Mouse (Mus musculus) limb, embryonic 11.5 days (tissue): ENCODE results near the gene Cubn. TPM values are rescaled to one million over a fixed set of nuclear protein-coding genes. Genes with fewer than 3 reads are reported as not detected.

Experiments
- ATAC-seq: fragments of 200-750 bp; cut with Nextera tagmentation; 2 replicates; pipeline ENCODE4 v1.8.0; 2017; ENCODE audit warnings: low read depth; ENCODE audit not compliant: insufficient number of reproducible peaks, low FRiP score, low TSS enrichment
- DNase-seq: peaks from one replicate; pipeline ENCODE4 v3.0.0-alpha.2; 2015; ENCODE audit warnings: low spot score
- H3K27ac ChIP-seq: fragments of 300-500 bp; sonication (generic); replicated peaks from 2 replicates; pipeline ENCODE4 v1.5.1; 2014; ENCODE audit warnings: low read depth, mild to moderate bottlenecking, low read length
- H3K27me3 ChIP-seq: fragments of 300-500 bp; sonication (generic); 2 replicates; pipeline ENCODE4 v1.6.1; 2014; ENCODE audit warnings: mild to moderate bottlenecking, low read length, mixed read lengths; ENCODE audit not compliant: control insufficient read depth, insufficient read depth
- H3K36me3 ChIP-seq: fragments of 300-500 bp; sonication (generic); 2 replicates; pipeline ENCODE4 v1.6.1; 2014; ENCODE audit warnings: mild to moderate bottlenecking, low read length, moderate library complexity, mixed read lengths; ENCODE audit not compliant: control insufficient read depth, insufficient read depth
- H3K4me1 ChIP-seq: fragments of 300-500 bp; sonication (generic); 2 replicates; pipeline ENCODE4 v1.6.1; 2014; ENCODE audit warnings: low read length, mixed read lengths; ENCODE audit not compliant: control insufficient read depth, insufficient read depth
- H3K4me2 ChIP-seq: fragments of 300-500 bp; sonication (generic); 2 replicates; pipeline ENCODE4 v1.6.1; 2014; ENCODE audit warnings: low read depth, mild to moderate bottlenecking, moderate library complexity; ENCODE audit not compliant: severe bottlenecking
- H3K4me3 ChIP-seq: fragments of 300-500 bp; sonication (generic); 2 replicates; pipeline ENCODE4 v1.5.1; 2014; ENCODE audit warnings: low read depth, low read length
- H3K9ac ChIP-seq: fragments of 300-500 bp; sonication (generic); 2 replicates; pipeline ENCODE4 v1.6.1; 2014; ENCODE audit warnings: mild to moderate bottlenecking, low read length
- H3K9me3 ChIP-seq: fragments of 300-500 bp; sonication (generic); 2 replicates; pipeline ENCODE4 v1.6.1; 2016; ENCODE audit warnings: low read length; ENCODE audit not compliant: control insufficient read depth
- WGBS: fragments of 180-500 bp; shearing (Covaris S2); extraction: QIAGEN DNeasy Blood & Tissue Kit; methylation state at CpG from one replicate; pipeline ENCODE4 v1.1.7; 2014; 5-methylcytosine and 5-hydroxymethylcytosine counted together
- polyA plus RNA-seq: library from polyadenylated mRNA; unstranded; fragments of >200 nt; fragmentation: Nextera tagmentation; extraction: Ambion mirVana; gene quantifications from 2 replicates; pipeline ENCODE4 v1.2.1, GENCODE M21; 2014

Cubn gene
- polyA plus RNA-seq, 1 experiment from 2014 or later: 0.03 TPM

DNA sequence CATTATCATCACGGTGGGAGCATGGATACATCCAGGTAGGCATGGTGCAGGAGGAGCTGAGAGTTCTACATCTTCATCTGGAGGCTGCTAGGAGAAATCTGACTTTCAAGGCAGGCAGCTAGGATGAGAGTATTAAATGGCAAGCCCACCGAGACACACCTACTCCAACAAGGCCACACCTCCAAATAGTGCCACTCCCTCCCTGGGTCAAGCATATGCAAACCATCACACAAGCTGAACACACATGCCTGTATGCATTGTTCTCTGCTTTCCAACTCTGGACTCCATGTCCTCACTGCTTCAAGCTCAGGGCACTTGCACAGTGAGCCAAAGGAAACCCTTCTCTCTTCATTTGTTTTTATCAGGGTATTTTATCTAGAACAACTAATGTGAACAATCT is 233.0 kb downstream of the Cubn start:
- 82% methylated on average over 2 of the region's 2 CpGs for WGBS
- no peak overlapping the region for H3K9ac ChIP-seq
- H3K4me2 ChIP-seq: no peak overlapping the region
- no peaks in the 10 kb centered on the region for H3K9me3 ChIP-seq
- DNase-seq (no peak), ATAC-seq (no peak)
- H3K27me3 ChIP-seq: no peaks in the 10 kb centered on the region
- H3K36me3 ChIP-seq: peaks cover 3% of the 10 kb centered on the region; the same call in 1 of the 2 replicates
- no peak overlapping the region for H3K27ac ChIP-seq
- no peak overlapping the region for H3K4me3 ChIP-seq
- no peaks in the 10 kb centered on the region for H3K4me1 ChIP-seq

DNA sequence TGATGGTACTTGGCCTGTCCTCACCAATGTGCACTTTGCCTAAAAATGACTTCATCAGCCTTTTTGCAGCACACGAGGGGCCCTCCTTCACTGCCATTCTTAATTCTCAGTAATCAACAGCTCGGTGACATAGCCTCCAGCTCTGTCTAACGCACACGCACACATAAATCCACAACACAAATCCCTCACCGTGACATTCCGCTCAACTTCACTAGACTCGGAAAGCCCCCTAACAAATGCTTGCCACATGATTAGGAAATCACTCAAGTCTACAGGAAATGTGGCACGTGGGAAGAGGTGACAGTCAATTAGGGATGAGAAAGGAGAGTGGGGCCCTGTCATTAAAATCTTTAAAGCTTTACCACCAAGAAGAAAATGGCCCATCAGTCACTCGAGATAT is 250.9 kb downstream of the Cubn start:
- DNase-seq (no peak), ATAC-seq (no peak)
- H3K36me3 ChIP-seq: no peaks in the 10 kb centered on the region
- no peak overlapping the region for H3K4me2 ChIP-seq
- H3K27ac ChIP-seq: no peak overlapping the region
- no peak overlapping the region for H3K4me3 ChIP-seq
- no peaks in the 10 kb centered on the region for H3K4me1 ChIP-seq
- no peaks in the 10 kb centered on the region for H3K27me3 ChIP-seq
- WGBS: 40% methylated on average over 9 of the region's 9 CpGs
- no peaks in the 10 kb centered on the region for H3K9me3 ChIP-seq
- no peak overlapping the region for H3K9ac ChIP-seq

DNA sequence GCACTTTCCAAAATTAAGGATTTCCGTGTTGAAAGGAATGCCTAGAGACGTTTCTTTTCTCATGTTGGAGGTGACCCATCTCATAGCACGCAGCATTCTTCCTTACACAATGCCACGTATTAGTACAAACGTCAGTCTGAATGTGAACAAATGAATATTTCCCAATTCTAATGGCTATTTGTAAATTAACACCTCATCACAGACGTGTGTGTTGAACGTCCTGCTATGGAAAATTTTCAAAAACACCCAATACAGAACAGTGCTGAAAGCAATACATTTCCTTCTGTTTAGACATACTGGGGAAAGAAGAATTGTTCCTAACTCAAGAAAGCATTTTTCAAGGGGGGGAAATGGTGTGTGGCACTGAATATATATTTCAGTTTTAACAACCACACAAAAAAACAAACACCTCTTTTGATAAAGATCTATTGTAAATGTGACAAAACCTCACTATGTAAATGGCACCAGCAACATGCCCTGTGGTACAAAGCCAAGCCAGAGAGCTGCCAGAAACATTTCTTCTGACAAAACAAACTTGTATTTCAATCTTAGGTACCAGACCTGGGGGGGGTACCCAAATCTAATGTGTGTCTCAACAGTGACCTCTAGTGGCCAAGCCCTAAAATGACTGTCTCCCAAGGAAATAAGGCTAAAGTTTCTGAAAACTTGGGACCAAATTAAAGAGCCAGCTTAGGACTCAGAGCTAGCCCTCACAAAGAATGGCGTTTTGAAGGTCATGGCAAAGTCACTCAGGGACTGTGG is 254.3 kb downstream of the Cubn start:
- ATAC-seq: no peak
- Histone ChIP-seq H3K4me2 (no peak overlapping the region), H3K4me3 (no peak overlapping the region), H3K4me1 (peaks cover 12% of the 10 kb centered on the region), H3K27ac (no peak overlapping the region), H3K36me3 (no peaks in the 10 kb centered on the region), H3K27me3 (no peaks in the 10 kb centered on the region), H3K9ac (no peak overlapping the region), H3K9me3 (no peaks in the 10 kb centered on the region)
- WGBS: 63% methylated on average over 8 of the region's 8 CpGs
- DNase-seq: peak; percentile 66

DNA sequence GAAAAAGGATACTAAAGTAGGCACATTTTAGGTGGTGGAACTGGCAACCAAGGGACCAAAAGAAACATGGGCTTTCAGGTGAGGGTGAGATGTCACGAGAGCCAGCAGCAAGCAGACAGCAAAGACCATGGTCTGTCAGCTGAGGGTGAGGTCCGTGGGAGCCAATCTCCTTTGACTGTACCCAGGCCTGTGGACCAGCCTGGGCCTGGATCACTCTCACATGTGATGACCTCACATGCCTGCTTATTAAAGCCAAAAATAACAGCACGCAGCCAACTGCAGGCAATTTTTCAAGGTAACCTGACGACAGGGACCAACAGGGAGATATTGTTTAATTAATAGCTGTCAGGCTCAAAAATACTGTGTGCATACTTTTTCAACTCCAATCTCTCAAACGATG is 255.9 kb downstream of the Cubn start:
- no peak overlapping the region for H3K4me2 ChIP-seq
- no peak for ATAC-seq
- H3K27ac ChIP-seq: no peak overlapping the region
- H3K4me1 ChIP-seq: peaks cover 12% of the 10 kb centered on the region
- no peak overlapping the region for H3K9ac ChIP-seq
- H3K9me3 ChIP-seq: no peaks in the 10 kb centered on the region
- H3K4me3 ChIP-seq: no peak overlapping the region
- no peak for DNase-seq
- H3K27me3 ChIP-seq: no peaks in the 10 kb centered on the region
- H3K36me3 ChIP-seq: no peaks in the 10 kb centered on the region
- WGBS: 56% methylated on average over 5 of the region's 5 CpGs

DNA sequence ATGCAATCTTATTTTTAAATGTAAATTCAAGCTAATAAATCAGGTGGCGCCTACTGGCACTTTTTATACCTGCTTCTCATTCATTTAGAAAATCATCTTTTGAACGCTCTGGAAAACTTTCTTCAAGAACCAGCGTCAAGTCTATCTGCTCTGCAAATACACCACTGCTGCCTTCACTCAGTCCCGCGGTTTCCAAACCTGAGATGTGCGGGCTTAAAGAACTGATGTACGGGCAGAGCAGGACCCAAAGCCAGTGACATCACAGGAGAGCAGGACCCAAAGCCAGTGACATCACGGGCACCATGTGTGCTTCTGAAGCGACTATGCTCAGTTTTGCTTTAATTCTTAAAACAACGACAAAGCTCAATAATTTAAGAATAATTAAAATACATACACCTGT is 256.8 kb downstream of the Cubn start:
- DNase-seq (no peak), ATAC-seq (no peak)
- H3K4me3 ChIP-seq: no peak overlapping the region
- H3K27me3 ChIP-seq: no peaks in the 10 kb centered on the region
- 88% methylated on average over 10 of the region's 10 CpGs for WGBS
- H3K27ac ChIP-seq: no peak overlapping the region
- H3K4me2 ChIP-seq: no peak overlapping the region
- no peaks in the 10 kb centered on the region for H3K36me3 ChIP-seq
- H3K9ac ChIP-seq: no peak overlapping the region
- H3K9me3 ChIP-seq: no peaks in the 10 kb centered on the region
- H3K4me1 ChIP-seq: peaks cover 12% of the 10 kb centered on the region

DNA sequence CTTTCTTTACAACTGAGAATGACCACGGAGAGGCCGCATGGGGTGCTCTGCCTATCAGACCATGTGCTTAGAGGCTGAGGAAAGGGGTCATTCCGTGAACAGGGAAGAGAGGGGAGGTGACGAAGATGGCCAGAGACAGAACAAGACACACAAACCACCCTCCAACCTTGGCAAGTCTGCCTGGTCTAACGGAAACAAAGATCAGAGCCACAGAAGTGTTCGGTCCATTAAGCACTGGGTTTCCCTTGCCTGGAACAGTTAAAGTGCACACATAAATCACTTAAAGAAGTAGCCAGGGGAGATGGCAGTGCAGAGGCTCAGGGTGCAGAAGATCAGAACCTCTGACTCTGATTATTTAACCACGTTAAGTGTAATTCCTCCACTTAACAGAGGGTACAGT is 257.7 kb downstream of the Cubn start:
- Histone ChIP-seq H3K4me1 (peaks cover 12% of the 10 kb centered on the region), H3K4me3 (no peak overlapping the region), H3K4me2 (no peak overlapping the region), H3K27me3 (no peaks in the 10 kb centered on the region), H3K27ac (no peak overlapping the region), H3K9me3 (no peaks in the 10 kb centered on the region), H3K9ac (no peak overlapping the region), H3K36me3 (no peaks in the 10 kb centered on the region)
- WGBS: 10% methylated on average over 7 of the region's 7 CpGs
- ATAC-seq (no peak), DNase-seq (no peak)

DNA sequence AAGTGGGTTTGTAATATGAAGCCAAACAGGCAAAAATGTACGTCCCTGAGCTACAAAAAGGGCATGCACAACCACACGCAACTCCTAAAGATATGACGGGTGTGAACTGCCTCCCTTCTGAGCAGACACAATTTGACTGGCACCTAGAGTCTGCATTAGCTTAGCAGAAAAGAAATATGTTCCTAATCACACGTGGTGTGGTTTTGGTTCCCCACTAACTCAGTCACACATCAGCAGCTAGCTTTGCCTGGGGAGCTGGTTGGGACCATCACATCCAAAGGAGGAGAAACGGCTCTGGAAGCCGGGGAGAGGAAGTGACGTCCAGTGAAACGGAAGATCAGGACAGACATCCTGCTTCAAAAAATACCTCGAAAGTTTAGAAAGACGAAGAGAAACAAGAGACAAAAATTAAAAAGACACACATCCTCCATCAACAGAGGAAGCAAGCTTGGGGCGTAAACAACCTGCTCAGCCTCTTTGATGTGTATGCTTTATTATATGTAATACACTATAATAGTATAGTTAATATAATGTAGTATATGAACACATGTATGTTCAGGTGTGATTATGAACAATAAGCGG is 258.3 kb downstream of the Cubn start:
- DNase-seq (peak; percentile 50), ATAC-seq (no peak)
- Histone ChIP-seq H3K4me3 (no peak overlapping the region), H3K9ac (no peak overlapping the region), H3K9me3 (no peaks in the 10 kb centered on the region), H3K27ac (no peak overlapping the region), H3K27me3 (no peaks in the 10 kb centered on the region), H3K4me2 (no peak overlapping the region), H3K4me1 (peaks cover 12% of the 10 kb centered on the region), H3K36me3 (no peaks in the 10 kb centered on the region)
- 47% methylated on average over 12 of the region's 12 CpGs for WGBS

DNA sequence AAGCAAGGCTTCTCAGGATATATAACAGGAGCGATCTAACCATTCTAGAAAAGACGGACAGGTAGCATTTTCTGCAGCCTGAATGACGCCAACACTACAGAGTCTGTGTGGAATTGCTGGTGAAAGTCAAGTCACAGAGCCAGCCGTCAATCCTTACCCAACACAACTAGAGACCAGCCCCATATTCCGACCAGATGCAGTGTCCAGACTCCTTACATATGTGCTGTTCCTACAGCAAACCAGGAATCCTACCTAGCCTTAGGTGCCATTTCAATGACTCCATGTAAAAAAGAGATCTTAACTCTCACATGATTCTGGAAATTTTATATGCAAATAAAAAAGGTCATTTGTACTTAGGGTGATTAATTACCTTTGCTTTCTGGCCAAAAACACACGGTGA is 259.3 kb downstream of the Cubn start:
- H3K9ac ChIP-seq: no peak overlapping the region
- no peak overlapping the region for H3K4me3 ChIP-seq
- H3K4me1 ChIP-seq: peaks cover 12% of the 10 kb centered on the region
- H3K9me3 ChIP-seq: no peaks in the 10 kb centered on the region
- no peak overlapping the region for H3K27ac ChIP-seq
- ATAC-seq (peak; percentile 54; the same call in 1 of the 2 replicates), DNase-seq (no peak)
- H3K36me3 ChIP-seq: no peaks in the 10 kb centered on the region
- H3K4me2 ChIP-seq: no peak overlapping the region
- 61% methylated on average over 6 of the region's 6 CpGs for WGBS
- H3K27me3 ChIP-seq: no peaks in the 10 kb centered on the region
